In genomic region chr7:66233947-66234516, GRCm38 (mm10) we compare ENCODE assay signal across 17 mouse cellular contexts.
DNase-seq lines count a peak whose midpoint lies in the region; ATAC-seq lines count a peak whose summit lies in the region.
"Had no signal": no experiment of that assay in that cellular context is flagged by ENCODE, and none has a peak within 500 bp of the region (broad histone marks: within the 10 kb centered on the region; RNA-seq: fewer than 3 reads in every experiment).

No protein-coding gene starts in this region.

- peak overlapping the region; percentile 59; the same call in 1 of the 2 replicates for H3K27ac ChIP-seq in heart, embryonic 16.5 days (ENCODE audit: low read length)
- H3K27ac ChIP-seq: forebrain, embryonic 13.5 days; hindbrain, embryonic 14.5 days had no signal

- peaks cover 19% of the 10 kb centered on the region for H3K4me1 ChIP-seq in heart, embryonic 16.5 days (ENCODE audit: control insufficient read depth, insufficient read depth, low read length)

- H3K27me3 ChIP-seq in heart, embryonic 16.5 days (ENCODE audit: control insufficient read depth, insufficient read depth, low read length) = no peaks in the 10 kb centered on the region
- H3K27me3 ChIP-seq: embryonic facial prominence, embryonic 12.5 days; forebrain, embryonic 13.5 days; limb, embryonic 13.5 days had no signal

- no peak overlapping the region for H3K4me2 ChIP-seq in heart, embryonic 16.5 days (ENCODE audit: low read depth, low read length)
- H3K4me2 ChIP-seq: embryonic facial prominence, embryonic 12.5 days; forebrain, embryonic 13.5 days; hindbrain, embryonic 14.5 days; limb, embryonic 13.5 days had no signal

- no peak for ATAC-seq in heart, embryonic 16.5 days (replicated peaks; ENCODE audit: extremely low read depth, insufficient read depth, low FRiP score)
- ATAC-seq: forebrain, embryonic 13.5 days had no signal

- no peak overlapping the region for H3K4me3 ChIP-seq in heart, embryonic 16.5 days (ENCODE audit: low read length)
- H3K4me3 ChIP-seq: embryonic facial prominence, embryonic 12.5 days; forebrain, embryonic 13.5 days; limb, embryonic 13.5 days had no signal

- no peaks in the 10 kb centered on the region for H3K9me3 ChIP-seq in heart, embryonic 16.5 days (replicated peaks; ENCODE audit: control insufficient read depth, low read length)
- H3K9me3 ChIP-seq: forebrain, embryonic 13.5 days; limb, embryonic 13.5 days had no signal

- peak; percentile 1 for DNase-seq in adrenal gland, postnatal 14 days
- DNase-seq in adrenal gland, adult 8-10 months = no peak
- no peak for DNase-seq in heart, adult 9 months (ENCODE audit: low spot score in 2 of 2)
- peak; percentile 9 for DNase-seq in urinary bladder, adult 2 months (ENCODE audit: low spot score)
- DNase-seq in urinary bladder, postnatal 14 days (ENCODE audit: low spot score) = no peak
- no peak for DNase-seq in T-cell, adult 2 months (ENCODE audit: low spot score)
- no peak for DNase-seq in retina, embryonic 14.5 days (ENCODE audit: low spot score)
- DNase-seq: adrenal gland, postnatal 25 days; cerebellum, postnatal 36 days; kidney, adult 2 months; lung, postnatal 4 days; midbrain, embryonic 14.5 days had no signal

- WGBS in heart, embryonic 16.5 days = 69% methylated on average over 6 of the region's 6 CpGs

- H3K36me3 ChIP-seq in heart, embryonic 16.5 days (ENCODE audit: control insufficient read depth, insufficient read depth) = no peaks in the 10 kb centered on the region
- H3K36me3 ChIP-seq: embryonic facial prominence, embryonic 12.5 days; limb, embryonic 13.5 days had no signal

- no peak overlapping the region for H3K9ac ChIP-seq in heart, embryonic 16.5 days (ENCODE audit: low read length)
- H3K9ac ChIP-seq: embryonic facial prominence, embryonic 12.5 days; forebrain, embryonic 13.5 days; hindbrain, embryonic 14.5 days; limb, embryonic 13.5 days had no signal

Comparison
In these comparisons a context has a peak if more than half of its experiments do, and no peak if none do; other contexts are left out.
1. DNase-seq: peak in adrenal gland, postnatal 14 days (single experiment) and urinary bladder, adult 2 months (single experiment); none in adrenal gland, adult 8-10 months (single experiment), heart, adult 9 months (0 of 2), urinary bladder, postnatal 14 days (single experiment), T-cell, adult 2 months (single experiment) and retina, embryonic 14.5 days (single experiment).